Mouse (Mus musculus): ENCODE results near the gene Cacnb2. TPM values are rescaled to one million over a fixed set of nuclear protein-coding genes. Genes with fewer than 3 reads are reported as not detected.
A peak's percentile ranks its signal among the peaks of the same experiment; 100 is the strongest.

Gene Cacnb2
- polyA plus RNA-seq, 1 experiment from 2014 or later: 3.3 TPM

GRCm38 (mm10) chr2:14875121-14875520, 272.2 kb downstream of the Cacnb2 start:
- Histone ChIP-seq H3K9ac (replicated peaks) (no peak overlapping the region), H3K36me3 (no peaks in the 10 kb centered on the region), H3K27me3 (no peaks in the 10 kb centered on the region), H3K9me3 (no peaks in the 10 kb centered on the region), H3K4me2 (replicated peaks) (no peak overlapping the region), H3K27ac (replicated peaks) (no peak overlapping the region), H3K4me1 (peaks cover 12% of the 10 kb centered on the region), H3K4me3 (no peak overlapping the region)
- WGBS: 26% methylated on average over 2 of the region's 2 CpGs
- ATAC-seq (replicated peaks): no peak

GRCm38 (mm10) chr2:14875616-14876015, 272.7 kb downstream of the Cacnb2 start:
- no peak overlapping the region for H3K27ac ChIP-seq (replicated peaks)
- no peak overlapping the region for H3K4me2 ChIP-seq (replicated peaks)
- H3K27me3 ChIP-seq: no peaks in the 10 kb centered on the region
- H3K4me3 ChIP-seq: no peak overlapping the region
- H3K9ac ChIP-seq (replicated peaks): no peak overlapping the region
- H3K4me1 ChIP-seq: peaks cover 12% of the 10 kb centered on the region
- H3K36me3 ChIP-seq: no peaks in the 10 kb centered on the region
- H3K9me3 ChIP-seq: no peaks in the 10 kb centered on the region
- 52% methylated on average over 6 of the region's 6 CpGs for WGBS
- ATAC-seq (replicated peaks): 0 out of 2 replicates have a peak, but pooled peaks have one; percentile 37

- H3K4me1 ChIP-seq: peaks cover 8% of the 10 kb centered on the region
- H3K9me3 ChIP-seq: no peaks in the 10 kb centered on the region
- no peak for ATAC-seq (replicated peaks)
- H3K27me3 ChIP-seq: no peaks in the 10 kb centered on the region
- no peak overlapping the region for H3K4me2 ChIP-seq (replicated peaks)
- no peak overlapping the region for H3K27ac ChIP-seq (replicated peaks)
- H3K9ac ChIP-seq (replicated peaks): no peak overlapping the region
- H3K4me3 ChIP-seq: no peak overlapping the region
- H3K36me3 ChIP-seq: no peaks in the 10 kb centered on the region
Measured at GRCm38 (mm10) chr2:14878953-14879352, 276.1 kb downstream of the Cacnb2 start.

GRCm38 (mm10) chr2:14883460-14883859, 280.6 kb downstream of the Cacnb2 start:
- Histone ChIP-seq H3K27me3 (no peaks in the 10 kb centered on the region), H3K4me3 (no peak overlapping the region), H3K36me3 (no peaks in the 10 kb centered on the region), H3K4me2 (replicated peaks) (no peak overlapping the region), H3K4me1 (no peaks in the 10 kb centered on the region), H3K9me3 (no peaks in the 10 kb centered on the region), H3K27ac (replicated peaks) (no peak overlapping the region), H3K9ac (replicated peaks) (no peak overlapping the region)
- 73% methylated on average over 3 of the region's 3 CpGs for WGBS
- ATAC-seq (replicated peaks): no peak

- Histone ChIP-seq H3K9me3 (no peaks in the 10 kb centered on the region), H3K36me3 (no peaks in the 10 kb centered on the region), H3K4me1 (no peaks in the 10 kb centered on the region), H3K4me2 (replicated peaks) (no peak overlapping the region), H3K4me3 (no peak overlapping the region), H3K9ac (replicated peaks) (no peak overlapping the region), H3K27ac (replicated peaks) (no peak overlapping the region), H3K27me3 (no peaks in the 10 kb centered on the region)
- ATAC-seq (replicated peaks): no peak
- WGBS: 72% methylated on average over 4 of the region's 4 CpGs
Measured at GRCm38 (mm10) chr2:14888406-14889195, 285.7 kb downstream of the Cacnb2 start.

GRCm38 (mm10) chr2:14903837-14904236, 300.9 kb downstream of the Cacnb2 start:
- H3K27ac ChIP-seq (replicated peaks): no peak overlapping the region
- no peaks in the 10 kb centered on the region for H3K36me3 ChIP-seq
- no peaks in the 10 kb centered on the region for H3K4me1 ChIP-seq
- no peak overlapping the region for H3K4me2 ChIP-seq (replicated peaks)
- no peak for ATAC-seq (replicated peaks)
- 24% methylated on average over 3 of the region's 3 CpGs for WGBS
- no peak overlapping the region for H3K9ac ChIP-seq (replicated peaks)
- no peak overlapping the region for H3K4me3 ChIP-seq
- no peaks in the 10 kb centered on the region for H3K27me3 ChIP-seq
- H3K9me3 ChIP-seq: no peaks in the 10 kb centered on the region

- no peak overlapping the region for H3K9ac ChIP-seq (replicated peaks)
- WGBS: 95% methylated on average over 2 of the region's 2 CpGs
- no peak overlapping the region for H3K4me2 ChIP-seq (replicated peaks)
- no peak overlapping the region for H3K4me3 ChIP-seq
- ATAC-seq (replicated peaks): no peak
- no peaks in the 10 kb centered on the region for H3K4me1 ChIP-seq
- no peaks in the 10 kb centered on the region for H3K9me3 ChIP-seq
- H3K36me3 ChIP-seq: no peaks in the 10 kb centered on the region
- H3K27me3 ChIP-seq: no peaks in the 10 kb centered on the region
- H3K27ac ChIP-seq (replicated peaks): no peak overlapping the region
Measured at GRCm38 (mm10) chr2:14904865-14905264, 302.0 kb downstream of the Cacnb2 start.

GRCm38 (mm10) chr2:14907124-14907925, 304.4 kb downstream of the Cacnb2 start:
- 26% methylated on average over 10 of the region's 10 CpGs for WGBS
- H3K27ac ChIP-seq (replicated peaks): no peak overlapping the region

GRCm38 (mm10) chr2:14917585-14918247, 314.8 kb downstream of the Cacnb2 start:
- Histone ChIP-seq H3K27me3 (no peaks in the 10 kb centered on the region), H3K4me3 (no peak overlapping the region), H3K36me3 (no peaks in the 10 kb centered on the region), H3K9me3 (no peaks in the 10 kb centered on the region), H3K4me2 (replicated peaks) (no peak overlapping the region), H3K9ac (replicated peaks) (no peak overlapping the region), H3K4me1 (0 out of 2 replicates have a peak, but pooled peaks cover 4% of the 10 kb centered on the region), H3K27ac (replicated peaks) (no peak overlapping the region)
- 72% methylated on average over 3 of the region's 3 CpGs for WGBS
- ATAC-seq (replicated peaks): peak; percentile 85

More at GRCm38 (mm10) chr2:14907124-14907925, 304.4 kb downstream of the Cacnb2 start:
- Histone ChIP-seq H3K4me3 (no peak overlapping the region), H3K9ac (replicated peaks) (no peak overlapping the region), H3K36me3 (no peaks in the 10 kb centered on the region), H3K4me2 (replicated peaks) (no peak overlapping the region), H3K4me1 (no peaks in the 10 kb centered on the region), H3K9me3 (no peaks in the 10 kb centered on the region), H3K27me3 (no peaks in the 10 kb centered on the region)
- ATAC-seq (replicated peaks): 0 out of 2 replicates have a peak, but pooled peaks have one; percentile 43

GRCm38 (mm10) chr2:14929866-14930265, 327.0 kb downstream of the Cacnb2 start:
- ATAC-seq (replicated peaks): no peak
- Histone ChIP-seq H3K9me3 (no peaks in the 10 kb centered on the region), H3K27me3 (no peaks in the 10 kb centered on the region), H3K27ac (replicated peaks) (no peak overlapping the region), H3K4me3 (no peak overlapping the region), H3K9ac (replicated peaks) (no peak overlapping the region), H3K36me3 (no peaks in the 10 kb centered on the region), H3K4me2 (replicated peaks) (no peak overlapping the region), H3K4me1 (no peaks in the 10 kb centered on the region)
- 74% methylated on average over 3 of the region's 3 CpGs for WGBS

GRCm38 (mm10) chr2:14931968-14932367, 329.1 kb downstream of the Cacnb2 start:
- no peaks in the 10 kb centered on the region for H3K36me3 ChIP-seq
- WGBS: 91% methylated on average over 2 of the region's 2 CpGs
- H3K9ac ChIP-seq (replicated peaks): no peak overlapping the region
- no peak overlapping the region for H3K27ac ChIP-seq (replicated peaks)
- ATAC-seq (replicated peaks): no peak
- no peaks in the 10 kb centered on the region for H3K9me3 ChIP-seq
- no peaks in the 10 kb centered on the region for H3K27me3 ChIP-seq
- H3K4me1 ChIP-seq: 0 out of 2 replicates have a peak, but pooled peaks cover 2% of the 10 kb centered on the region
- H3K4me3 ChIP-seq: no peak overlapping the region
- no peak overlapping the region for H3K4me2 ChIP-seq (replicated peaks)

GRCm38 (mm10) chr2:14936492-14936891, 333.6 kb downstream of the Cacnb2 start:
- 49% methylated on average over 8 of the region's 8 CpGs for WGBS
- H3K9ac ChIP-seq (replicated peaks): no peak overlapping the region
- no peak overlapping the region for H3K4me2 ChIP-seq (replicated peaks)
- no peak for ATAC-seq (replicated peaks)
- H3K36me3 ChIP-seq: no peaks in the 10 kb centered on the region
- no peak overlapping the region for H3K4me3 ChIP-seq
- H3K27me3 ChIP-seq: no peaks in the 10 kb centered on the region
- H3K27ac ChIP-seq (replicated peaks): no peak overlapping the region
- 0 out of 2 replicates have a peak, but pooled peaks cover 2% of the 10 kb centered on the region for H3K4me1 ChIP-seq
- H3K9me3 ChIP-seq: no peaks in the 10 kb centered on the region

Data from forebrain, embryonic 15.5 days (tissue).